Mouse (Mus musculus) heart, embryonic 10.5 days (tissue): ENCODE results near the gene Popdc3. TPM values are rescaled to one million over a fixed set of nuclear protein-coding genes. Genes with fewer than 3 reads are reported as not detected.
A peak's percentile ranks its signal among the peaks of the same experiment; 100 is the strongest.

Experiments used
- DNase-seq: peaks from one replicate; pipeline ENCODE4 v3.0.0-alpha.2; 2017; ENCODE audit warnings: low spot score
- H3K27ac ChIP-seq: fragments of 300-500 bp; sonication (generic); 2 replicates; pipeline ENCODE4 v1.5.1; 2016; ENCODE audit warnings: mild to moderate bottlenecking
- H3K27me3 ChIP-seq: fragments of 300-500 bp; sonication (generic); 2 replicates; pipeline ENCODE4 v1.6.1; 2016; ENCODE audit warnings: mild to moderate bottlenecking; ENCODE audit not compliant: poor library complexity, insufficient read depth, severe bottlenecking
- H3K36me3 ChIP-seq: fragments of 300-500 bp; sonication (generic); 2 replicates; pipeline ENCODE4 v1.6.1; 2016; ENCODE audit warnings: mild to moderate bottlenecking, moderate library complexity
- H3K4me1 ChIP-seq: fragments of 300-500 bp; sonication (generic); 2 replicates; pipeline ENCODE4 v1.6.1; 2016; ENCODE audit warnings: mild to moderate bottlenecking
- H3K4me3 ChIP-seq: fragments of 300-500 bp; sonication (generic); 2 replicates; pipeline ENCODE4 v1.5.1; 2016; ENCODE audit warnings: mild to moderate bottlenecking, moderate library complexity
- H3K9me3 ChIP-seq: fragments of 300-500 bp; sonication (generic); 2 replicates; pipeline ENCODE4 v1.6.1; 2016; ENCODE audit warnings: mild to moderate bottlenecking, moderate library complexity
- WGBS: fragments of 180-500 bp; shearing (Covaris S2); methylation state at CpG from one replicate; pipeline ENCODE4 v1.1.7; 2016; 5-methylcytosine and 5-hydroxymethylcytosine counted together
- polyA plus RNA-seq: library from polyadenylated mRNA; unstranded; fragments of >200 nt; fragmentation: Nextera tagmentation; extraction: Ambion mirVana; gene quantifications from 2 replicates; pipeline ENCODE4 v1.2.1, GENCODE M21; 2016

The Popdc3 gene
- polyA plus RNA-seq, 1 experiment from 2014 or later: 11.0 TPM

DNA sequence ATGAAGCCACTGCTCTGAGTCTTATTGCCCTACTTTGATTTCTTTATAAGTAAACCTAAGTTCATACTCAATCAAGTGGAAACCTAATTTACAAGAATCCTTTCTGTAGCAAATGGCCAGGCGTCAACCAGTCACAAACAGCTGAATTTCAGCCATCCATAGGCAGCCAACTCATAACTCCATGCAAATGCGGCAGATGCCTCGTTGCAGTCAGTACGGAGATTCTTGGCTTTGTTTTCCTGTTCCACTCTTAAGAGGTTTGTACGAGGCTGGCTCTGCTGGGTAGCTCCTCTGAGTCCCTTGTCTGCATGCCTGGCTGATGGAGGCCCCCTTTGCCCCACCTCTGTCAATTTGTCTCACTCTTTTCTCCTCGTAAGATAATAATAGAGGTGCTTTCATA is 120.6 kb downstream of the Popdc3 start:
- Histone ChIP-seq H3K4me1 (peaks cover 1% of the 10 kb centered on the region), H3K27ac (no peak overlapping the region), H3K36me3 (no peaks in the 10 kb centered on the region), H3K27me3 (no peaks in the 10 kb centered on the region), H3K9me3 (no peaks in the 10 kb centered on the region), H3K4me3 (no peak overlapping the region)
- DNase-seq: no peak
- 71% methylated on average over 6 of the region's 6 CpGs for WGBS

GRCm38 (mm10) chr10:45299509-45299908 is 121.6 kb downstream of the Popdc3 start:
- H3K27ac ChIP-seq: no peak overlapping the region
- H3K4me3 ChIP-seq: no peak overlapping the region
- H3K36me3 ChIP-seq: no peaks in the 10 kb centered on the region
- peak; percentile 0 for DNase-seq
- WGBS: 59% methylated on average over 4 of the region's 4 CpGs
- no peaks in the 10 kb centered on the region for H3K9me3 ChIP-seq
- peaks cover 7% of the 10 kb centered on the region for H3K4me1 ChIP-seq
- H3K27me3 ChIP-seq: no peaks in the 10 kb centered on the region

DNA sequence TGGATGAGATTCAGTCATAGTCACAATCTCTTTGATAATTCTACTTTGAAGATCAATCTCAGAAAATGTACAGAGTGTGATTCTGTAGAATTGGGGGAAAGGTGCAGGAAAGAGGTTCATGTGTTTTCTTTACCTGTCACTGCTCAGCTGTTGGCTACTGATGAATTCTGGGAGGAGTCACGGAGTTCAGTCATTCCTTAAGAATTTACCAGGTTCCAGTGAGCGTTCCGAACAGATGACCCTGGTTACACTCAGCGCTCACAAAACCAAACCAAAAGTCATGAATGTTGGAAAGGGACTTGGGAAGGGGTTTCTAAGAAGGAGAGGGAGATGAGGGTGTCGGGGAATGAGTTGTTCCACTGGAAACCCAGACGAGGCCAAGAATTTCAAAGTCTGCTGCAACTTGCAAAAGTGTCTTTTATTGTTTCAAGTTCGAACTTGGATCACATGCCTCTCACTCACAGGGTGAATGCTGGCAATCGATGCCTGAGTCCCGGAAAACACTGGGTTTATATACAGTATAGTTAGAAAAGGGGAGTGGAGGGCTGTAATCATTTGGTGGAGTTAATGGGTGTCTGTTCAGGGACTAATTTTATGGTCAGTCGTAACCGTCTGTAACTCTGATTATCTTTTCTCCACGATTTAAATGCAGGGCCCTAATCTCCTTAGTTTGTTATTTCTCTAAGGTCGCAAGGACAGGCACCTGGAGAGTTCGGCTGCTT is 125.6 kb downstream of the Popdc3 start:
- Histone ChIP-seq H3K36me3 (no peaks in the 10 kb centered on the region), H3K4me3 (no peak overlapping the region), H3K4me1 (peaks cover 7% of the 10 kb centered on the region), H3K27me3 (no peaks in the 10 kb centered on the region), H3K9me3 (no peaks in the 10 kb centered on the region), H3K27ac (no peak overlapping the region)
- no peak for DNase-seq
- WGBS: 51% methylated on average over 14 of the region's 14 CpGs

DNA sequence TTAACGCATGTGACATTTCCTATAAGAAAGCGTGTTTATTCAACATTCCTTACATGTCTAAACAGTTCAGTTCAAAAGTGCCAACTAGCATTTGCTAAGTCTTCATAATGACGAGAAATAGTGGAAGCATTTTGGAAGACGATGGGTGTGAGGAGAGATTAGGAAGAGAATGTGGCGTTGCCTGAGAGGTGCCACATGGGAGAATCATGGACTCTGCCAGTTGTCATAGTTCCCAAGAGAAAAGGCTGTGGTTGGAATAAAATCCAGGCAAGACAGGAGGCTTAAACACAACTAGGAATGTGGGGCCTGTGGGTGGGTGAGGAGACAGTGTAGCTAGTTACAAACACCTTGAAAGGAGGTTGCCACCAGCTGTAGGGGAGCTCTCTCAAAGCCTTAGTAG is 127.3 kb downstream of the Popdc3 start:
- H3K36me3 ChIP-seq: no peaks in the 10 kb centered on the region
- no peak overlapping the region for H3K27ac ChIP-seq
- no peak overlapping the region for H3K4me3 ChIP-seq
- WGBS: 88% methylated on average over 5 of the region's 5 CpGs
- no peaks in the 10 kb centered on the region for H3K27me3 ChIP-seq
- peaks cover 7% of the 10 kb centered on the region for H3K4me1 ChIP-seq
- DNase-seq: no peak
- no peaks in the 10 kb centered on the region for H3K9me3 ChIP-seq

GRCm38 (mm10) chr10:45311129-45311528 is 133.2 kb downstream of the Popdc3 start:
- Histone ChIP-seq H3K27ac (no peak overlapping the region), H3K27me3 (no peaks in the 10 kb centered on the region), H3K4me1 (no peaks in the 10 kb centered on the region), H3K9me3 (no peaks in the 10 kb centered on the region), H3K36me3 (peaks cover 17% of the 10 kb centered on the region), H3K4me3 (no peak overlapping the region)
- 75% methylated on average over 5 of the region's 5 CpGs for WGBS
- DNase-seq: no peak

DNA sequence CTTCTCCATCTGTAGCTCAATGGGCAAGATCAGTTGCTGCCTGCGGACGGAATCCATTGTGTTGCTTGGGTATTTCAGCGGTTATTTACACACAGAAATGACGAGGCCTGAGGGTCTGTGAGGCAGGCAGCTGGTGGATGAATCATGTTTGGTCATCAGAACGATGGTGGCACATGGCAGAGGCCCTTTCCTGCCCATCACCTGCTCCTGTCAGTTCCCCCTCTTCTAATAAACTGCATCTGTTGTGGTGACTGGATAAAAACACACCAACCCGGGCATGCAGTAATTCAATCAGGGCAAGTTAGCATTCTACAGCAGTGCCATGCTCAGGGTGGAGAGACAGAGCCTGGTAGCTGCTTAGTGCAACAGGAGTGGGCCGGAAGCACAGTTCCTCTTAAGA is 133.7 kb downstream of the Popdc3 start:
- Histone ChIP-seq H3K9me3 (no peaks in the 10 kb centered on the region), H3K36me3 (peaks cover 22% of the 10 kb centered on the region), H3K4me1 (no peaks in the 10 kb centered on the region), H3K27me3 (no peaks in the 10 kb centered on the region), H3K27ac (no peak overlapping the region), H3K4me3 (no peak overlapping the region)
- 80% methylated on average over 7 of the region's 7 CpGs for WGBS
- DNase-seq: no peak

GRCm38 (mm10) chr10:45314865-45315264 is 137.0 kb downstream of the Popdc3 start:
- Histone ChIP-seq H3K4me1 (no peaks in the 10 kb centered on the region), H3K27me3 (no peaks in the 10 kb centered on the region), H3K36me3 (peaks cover 36% of the 10 kb centered on the region), H3K4me3 (no peak overlapping the region), H3K9me3 (no peaks in the 10 kb centered on the region), H3K27ac (no peak overlapping the region)
- DNase-seq: no peak
- WGBS: 87% methylated on average over 16 of the region's 16 CpGs

GRCm38 (mm10) chr10:45318922-45319321 is 141.0 kb downstream of the Popdc3 start:
- WGBS: 85% methylated on average over 5 of the region's 5 CpGs

GRCm38 (mm10) chr10:45320296-45320695 is 142.4 kb downstream of the Popdc3 start:
- DNase-seq: no peak
- Histone ChIP-seq H3K4me3 (no peak overlapping the region), H3K27ac (no peak overlapping the region), H3K27me3 (no peaks in the 10 kb centered on the region), H3K9me3 (no peaks in the 10 kb centered on the region), H3K36me3 (peaks cover 26% of the 10 kb centered on the region), H3K4me1 (peaks cover 10% of the 10 kb centered on the region; the same call in 1 of the 2 replicates)
- 79% methylated on average over 3 of the region's 3 CpGs for WGBS

More at GRCm38 (mm10) chr10:45318922-45319321, 141.0 kb downstream of the Popdc3 start:
- Histone ChIP-seq H3K4me3 (no peak overlapping the region), H3K36me3 (peaks cover 36% of the 10 kb centered on the region), H3K4me1 (peaks cover 8% of the 10 kb centered on the region; the same call in 1 of the 2 replicates), H3K9me3 (no peaks in the 10 kb centered on the region), H3K27ac (no peak overlapping the region), H3K27me3 (no peaks in the 10 kb centered on the region)
- DNase-seq: no peak

DNA sequence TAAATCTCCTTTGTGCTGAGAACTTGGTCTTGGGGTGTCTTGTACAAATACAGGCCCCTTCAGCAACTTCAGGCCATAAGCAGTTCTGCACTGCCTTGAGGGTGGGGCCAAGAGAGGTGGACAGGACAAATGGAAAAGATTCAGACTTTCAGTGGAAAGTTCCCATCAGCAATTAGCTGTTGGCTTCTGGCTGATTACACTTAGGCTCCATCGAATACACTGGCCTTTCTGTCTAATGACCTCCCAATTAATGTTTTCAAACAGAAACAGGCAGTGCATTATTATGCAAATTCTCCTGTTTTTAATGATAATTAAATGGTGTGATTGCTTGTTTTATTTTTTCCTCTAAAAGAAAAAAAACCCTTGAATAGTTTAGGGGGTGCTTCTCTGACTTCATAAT is 146.3 kb downstream of the Popdc3 start:
- Histone ChIP-seq H3K9me3 (no peaks in the 10 kb centered on the region), H3K36me3 (no peaks in the 10 kb centered on the region), H3K27ac (no peak overlapping the region), H3K27me3 (no peaks in the 10 kb centered on the region), H3K4me3 (no peak overlapping the region), H3K4me1 (peaks cover 10% of the 10 kb centered on the region; the same call in 1 of the 2 replicates)
- DNase-seq: no peak
- WGBS: 49% methylated on average over 1 of the region's 1 CpGs

DNA sequence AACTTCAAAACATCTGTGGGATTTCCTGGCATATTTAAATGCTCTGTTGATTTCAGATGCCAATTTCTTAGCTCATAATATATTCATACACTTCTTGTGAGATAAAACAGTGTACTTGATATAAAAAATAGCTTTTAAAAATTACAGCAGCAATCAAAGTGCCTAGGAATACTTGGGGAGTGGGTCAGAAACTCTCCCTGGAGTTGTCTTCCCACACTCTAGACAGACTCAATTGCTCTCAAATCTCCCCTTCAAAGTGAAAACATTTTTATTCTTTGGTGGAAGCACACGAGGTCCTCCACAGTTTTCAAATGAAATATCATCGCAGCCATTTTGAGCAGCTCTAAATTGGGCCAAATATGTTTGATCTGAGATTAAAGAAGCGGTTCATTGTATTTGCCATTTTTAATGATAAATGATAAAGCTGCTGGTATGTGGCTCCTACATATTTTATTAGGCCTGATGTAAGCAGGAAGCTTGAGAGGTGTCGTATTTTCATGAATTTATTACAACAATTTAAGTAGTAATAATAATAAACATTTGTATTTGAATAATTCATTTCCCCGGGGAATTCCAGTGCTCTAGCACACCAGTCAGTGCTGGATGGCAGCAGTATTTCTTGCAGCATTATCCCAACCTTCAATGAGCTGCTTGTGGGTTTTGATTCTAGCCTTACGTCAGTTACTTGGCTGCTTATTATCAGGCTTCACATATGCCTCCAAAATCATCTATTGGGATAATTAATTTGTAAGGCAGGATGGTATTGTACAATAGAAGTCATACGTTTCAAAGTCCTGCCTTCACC is 150.5 kb downstream of the Popdc3 start:
- no peaks in the 10 kb centered on the region for H3K9me3 ChIP-seq
- no peak overlapping the region for H3K27ac ChIP-seq
- H3K27me3 ChIP-seq: no peaks in the 10 kb centered on the region
- WGBS: 86% methylated on average over 7 of the region's 7 CpGs
- no peak overlapping the region for H3K4me3 ChIP-seq
- no peak for DNase-seq
- H3K36me3 ChIP-seq: no peaks in the 10 kb centered on the region
- H3K4me1 ChIP-seq: peaks cover 8% of the 10 kb centered on the region; the same call in 1 of the 2 replicates

- peaks cover 6% of the 10 kb centered on the region; the same call in 1 of the 2 replicates for H3K4me1 ChIP-seq
- peaks cover 5% of the 10 kb centered on the region; the same call in 1 of the 2 replicates for H3K36me3 ChIP-seq
- H3K4me3 ChIP-seq: peak overlapping the region; percentile 79
- H3K27ac ChIP-seq: peak overlapping the region; percentile 96
- H3K9me3 ChIP-seq: no peaks in the 10 kb centered on the region
- H3K27me3 ChIP-seq: 0 out of 2 replicates have a peak, but pooled peaks cover 5% of the 10 kb centered on the region
- 24% methylated on average over 7 of the region's 7 CpGs for WGBS
- DNase-seq: no peak
Measured at GRCm38 (mm10) chr10:45334925-45335324, 157.0 kb downstream of the Popdc3 start.
